ENCODE assay signal across 18 mouse cellular contexts in the genomic region with DNA sequence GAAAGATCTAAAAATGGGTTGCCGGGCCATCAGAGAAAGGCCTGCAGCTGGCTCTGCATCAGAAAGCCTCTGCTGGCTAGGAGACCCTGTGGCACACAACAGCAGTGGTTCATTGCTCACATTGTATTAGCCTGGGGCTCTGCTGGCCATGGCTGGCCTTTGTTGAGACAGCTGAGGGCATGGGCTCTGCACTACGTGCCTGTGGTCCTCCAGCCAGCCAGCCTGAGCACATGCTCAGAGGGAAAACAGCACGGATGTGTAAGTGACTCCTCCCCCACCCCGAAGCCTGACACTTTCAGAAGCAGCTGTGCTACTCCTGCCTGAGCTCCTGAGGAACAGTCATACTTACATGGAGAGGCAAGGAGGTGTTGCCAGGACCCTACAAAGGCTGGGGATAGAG. TPM values are rescaled to one million over a fixed set of nuclear protein-coding genes. Genes with fewer than 3 reads are reported as not detected.
DNase-seq lines count a peak whose midpoint lies in the region; ATAC-seq and TF ChIP-seq lines count a peak whose summit lies in the region.
"Had no signal": no experiment of that assay in that cellular context is flagged by ENCODE, and none has a peak within 500 bp of the region (broad histone marks: within the 10 kb centered on the region; RNA-seq: fewer than 3 reads in every experiment).

No protein-coding gene starts in this region.

- no peaks in the 10 kb centered on the region for H3K27me3 ChIP-seq in hindbrain, postnatal 0 days (ENCODE audit: insufficient read depth, low read length)
- no peaks in the 10 kb centered on the region for H3K27me3 ChIP-seq in hindbrain, embryonic 14.5 days (ENCODE audit: control insufficient read depth, insufficient read depth, low read length)
- H3K27me3 ChIP-seq: liver, embryonic 15.5 days; midbrain, embryonic 13.5 days had no signal

- H3K4me2 ChIP-seq in hindbrain, postnatal 0 days (ENCODE audit: low read depth, low read length): no peak overlapping the region
- no peak overlapping the region for H3K4me2 ChIP-seq in hindbrain, embryonic 14.5 days (replicated peaks)
- H3K4me2 ChIP-seq: heart, embryonic 11.5 days; liver, embryonic 15.5 days; midbrain, embryonic 13.5 days had no signal

- 22% methylated on average over 4 of the region's 4 CpGs for WGBS in hindbrain, postnatal 0 days
- WGBS in hindbrain, embryonic 14.5 days: 27% methylated on average over 4 of the region's 4 CpGs

- DNase-seq in hindbrain, postnatal 0 days (ENCODE audit: low spot score): peak; percentile 18
- DNase-seq in hindbrain, embryonic 14.5 days (ENCODE audit: low spot score): no peak
- peak; percentile 12 for DNase-seq in right cerebral cortex, adult 18-20 months
- DNase-seq in right cerebral cortex, postnatal 25 days: no peak
- peak; percentile 4 to 17 for DNase-seq in frontal cortex, postnatal 36 days (ENCODE audit: low spot score in 2 of 2)
- DNase-seq in cerebellum, adult 11 months: no peak
- DNase-seq in T-cell, adult 2 months (ENCODE audit: low spot score): no peak
- DNase-seq: cerebellum, adult 18-20 months; gastrocnemius, postnatal 14 days; heart, postnatal 36 days; kidney, postnatal 25 days; thymus, adult 18-20 months had no signal

- H3K4me1 ChIP-seq in hindbrain, postnatal 0 days (ENCODE audit: insufficient read depth, low read length): no peaks in the 10 kb centered on the region
- H3K4me1 ChIP-seq in hindbrain, embryonic 14.5 days (replicated peaks; ENCODE audit: control insufficient read depth, insufficient read depth, low read length): no peaks in the 10 kb centered on the region
- H3K4me1 ChIP-seq: liver, embryonic 15.5 days; midbrain, embryonic 13.5 days had no signal

- no peaks in the 10 kb centered on the region for H3K9me3 ChIP-seq in hindbrain, postnatal 0 days (ENCODE audit: low read length)
- H3K9me3 ChIP-seq in hindbrain, embryonic 14.5 days (ENCODE audit: control insufficient read depth, low read length): no peaks in the 10 kb centered on the region
- H3K9me3 ChIP-seq: liver, embryonic 15.5 days; midbrain, embryonic 13.5 days had no signal

- ATAC-seq in hindbrain, postnatal 0 days: no peak
- ATAC-seq in hindbrain, embryonic 14.5 days (ENCODE audit: low FRiP score): no peak
- ATAC-seq: CD4-positive, CD25-positive, alpha-beta regulatory T cell, adult 4 months; intestine, postnatal 0 days; midbrain, embryonic 13.5 days had no signal

- no peak overlapping the region for H3K9ac ChIP-seq in hindbrain, postnatal 0 days (replicated peaks; ENCODE audit: low read length)
- H3K9ac ChIP-seq in hindbrain, embryonic 14.5 days: no peak overlapping the region
- H3K9ac ChIP-seq: liver, embryonic 15.5 days; midbrain, embryonic 13.5 days had no signal

- H3K4me3 ChIP-seq in hindbrain, postnatal 0 days (ENCODE audit: low read length): no peak overlapping the region
- H3K4me3 ChIP-seq in hindbrain, embryonic 14.5 days (replicated peaks; ENCODE audit: low read length): no peak overlapping the region
- H3K4me3 ChIP-seq: left cerebral cortex, adult 2 months; liver, embryonic 15.5 days; midbrain, embryonic 13.5 days had no signal

- no peak overlapping the region for H3K27ac ChIP-seq in hindbrain, postnatal 0 days
- no peak overlapping the region for H3K27ac ChIP-seq in hindbrain, embryonic 14.5 days
- H3K27ac ChIP-seq: left cerebral cortex, adult 2 months; liver, embryonic 15.5 days; midbrain, embryonic 13.5 days had no signal

- H3K36me3 ChIP-seq in hindbrain, postnatal 0 days (ENCODE audit: insufficient read depth, low read length): no peaks in the 10 kb centered on the region
- H3K36me3 ChIP-seq in hindbrain, embryonic 14.5 days (replicated peaks; ENCODE audit: control insufficient read depth, insufficient read depth): no peaks in the 10 kb centered on the region
- H3K36me3 ChIP-seq: liver, embryonic 15.5 days; midbrain, embryonic 13.5 days had no signal

- no peak for TF ChIP-seq CTCF in hindbrain, postnatal 0 days (IDR thresholded peaks at IDR 0.05; ENCODE audit: low read depth)

RNA-seq across cellular contexts. Expression of a gene that starts 46.0 kb away (rescaled TPM):
- 16.0 and 18.7 TPM in 2 replicates for total RNA-seq in hindbrain, postnatal 0 days (2014; rRNA removed)
- polyA plus RNA-seq in hindbrain, postnatal 0 days (2015; fragmentation: Nextera tagmentation; extraction: Ambion mirVana): 1.7 and 1.9 TPM in 2 replicates
- 0.80 and 1.0 TPM in 2 replicates for polyA plus RNA-seq in hindbrain, embryonic 14.5 days (2014; fragmentation: Nextera tagmentation; extraction: Ambion mirVana)

Comparison
In these comparisons a context has a peak if more than half of its experiments do, and no peak if none do; other contexts are left out.
1. DNase-seq: peak in hindbrain, postnatal 0 days (single experiment), right cerebral cortex, adult 18-20 months (single experiment) and frontal cortex, postnatal 36 days (2 of 2); none in hindbrain, embryonic 14.5 days (single experiment), right cerebral cortex, postnatal 25 days (single experiment), cerebellum, adult 11 months (single experiment) and T-cell, adult 2 months (single experiment).